Mouse (Mus musculus): ENCODE measurements around the gene Plod2. TPM values are rescaled to one million over a fixed set of nuclear protein-coding genes. Genes with fewer than 3 reads are reported as not detected.

Gene Plod2
- polyA plus RNA-seq, 1 experiment = 14.8 TPM

- H3K36me3 ChIP-seq (ENCODE audit: control insufficient read depth, insufficient read depth) = peaks cover 38% of the 10 kb centered on the region
- H3K27me3 ChIP-seq (ENCODE audit: control insufficient read depth, insufficient read depth, insufficient read length) = no peaks in the 10 kb centered on the region
- H3K79me2 ChIP-seq (ENCODE audit: control insufficient read depth, insufficient read depth) = no peaks in the 10 kb centered on the region
- H3K4me3 ChIP-seq (ENCODE audit: insufficient read depth, poor library complexity, severe bottlenecking) = no peak overlapping the region
- no peaks in the 10 kb centered on the region for H3K79me3 ChIP-seq (ENCODE audit: low read depth)
- no peak for TF ChIP-seq CEBPB (IDR thresholded peaks at IDR 0.05; ENCODE audit: low read depth)
- no peak for TF ChIP-seq CTCF (IDR thresholded peaks at IDR 0.05; ENCODE audit: control insufficient read depth, insufficient read depth, insufficient read length)
- no peak for TF ChIP-seq FOSL1 (IDR thresholded peaks at IDR 0.05; ENCODE audit: insufficient read depth, low read length, poor library complexity, severe bottlenecking)
- no peak for TF ChIP-seq MYOG (IDR thresholded peaks at IDR 0.05; ENCODE audit: control insufficient read depth, extremely low read depth, insufficient read length)
- TF ChIP-seq MAX (IDR thresholded peaks at IDR 0.05) = no peak
- TF ChIP-seq MYOD1 (IDR thresholded peaks at IDR 0.05; ENCODE audit: control insufficient read depth, insufficient read length, low read depth) = no peak
- no peak for TF ChIP-seq USF1 (IDR thresholded peaks at IDR 0.05; ENCODE audit: low read depth)
- no peak overlapping the region for H3ac ChIP-seq (ENCODE audit: control insufficient read depth, insufficient read length, low read depth)
Measured at GRCm38 (mm10) chr9:92583876-92584275, 41.9 kb downstream of the Plod2 start.

GRCm38 (mm10) chr9:92586025-92586424 is 44.0 kb downstream of the Plod2 start:
- Histone ChIP-seq H3K4me3 (ENCODE audit: insufficient read depth, poor library complexity, severe bottlenecking) (no peak overlapping the region), H3K79me3 (ENCODE audit: low read depth) (no peaks in the 10 kb centered on the region), H3ac (ENCODE audit: control insufficient read depth, insufficient read length, low read depth) (no peak overlapping the region), H3K36me3 (ENCODE audit: control insufficient read depth, insufficient read depth) (peaks cover 49% of the 10 kb centered on the region), H3K27me3 (ENCODE audit: control insufficient read depth, insufficient read depth, insufficient read length) (no peaks in the 10 kb centered on the region), H3K79me2 (ENCODE audit: control insufficient read depth, insufficient read depth) (no peaks in the 10 kb centered on the region)
- TF ChIP-seq MYOG (IDR thresholded peaks at IDR 0.05; ENCODE audit: control insufficient read depth, extremely low read depth, insufficient read length) = no peak
- TF ChIP-seq MYOD1 (IDR thresholded peaks at IDR 0.05; ENCODE audit: control insufficient read depth, insufficient read length, low read depth) = no peak
- TF ChIP-seq MAX (IDR thresholded peaks at IDR 0.05) = no peak
- TF ChIP-seq CEBPB (IDR thresholded peaks at IDR 0.05; ENCODE audit: low read depth) = no peak
- no peak for TF ChIP-seq CTCF (IDR thresholded peaks at IDR 0.05; ENCODE audit: control insufficient read depth, insufficient read depth, insufficient read length)
- no peak for TF ChIP-seq FOSL1 (IDR thresholded peaks at IDR 0.05; ENCODE audit: insufficient read depth, low read length, poor library complexity, severe bottlenecking)
- no peak for TF ChIP-seq USF1 (IDR thresholded peaks at IDR 0.05; ENCODE audit: low read depth)

- Histone ChIP-seq H3K4me3 (ENCODE audit: insufficient read depth, poor library complexity, severe bottlenecking) (no peak overlapping the region), H3ac (ENCODE audit: control insufficient read depth, insufficient read length, low read depth) (no peak overlapping the region), H3K79me3 (ENCODE audit: low read depth) (no peaks in the 10 kb centered on the region), H3K79me2 (ENCODE audit: control insufficient read depth, insufficient read depth) (no peaks in the 10 kb centered on the region), H3K27me3 (ENCODE audit: control insufficient read depth, insufficient read depth, insufficient read length) (no peaks in the 10 kb centered on the region), H3K36me3 (ENCODE audit: control insufficient read depth, insufficient read depth) (peaks cover 55% of the 10 kb centered on the region)
- TF ChIP-seq MYOG (IDR thresholded peaks at IDR 0.05; ENCODE audit: control insufficient read depth, extremely low read depth, insufficient read length) = no peak
- no peak for TF ChIP-seq CTCF (IDR thresholded peaks at IDR 0.05; ENCODE audit: control insufficient read depth, insufficient read depth, insufficient read length)
- no peak for TF ChIP-seq USF1 (IDR thresholded peaks at IDR 0.05; ENCODE audit: low read depth)
- no peak for TF ChIP-seq FOSL1 (IDR thresholded peaks at IDR 0.05; ENCODE audit: insufficient read depth, low read length, poor library complexity, severe bottlenecking)
- TF ChIP-seq MYOD1 (IDR thresholded peaks at IDR 0.05; ENCODE audit: control insufficient read depth, insufficient read length, low read depth) = no peak
- TF ChIP-seq MAX (IDR thresholded peaks at IDR 0.05) = no peak
- TF ChIP-seq CEBPB (IDR thresholded peaks at IDR 0.05; ENCODE audit: low read depth) = no peak
Measured at GRCm38 (mm10) chr9:92587391-92587790, 45.4 kb downstream of the Plod2 start.

- TF ChIP-seq MAX (IDR thresholded peaks at IDR 0.05) (no peak), CEBPB (IDR thresholded peaks at IDR 0.05; ENCODE audit: low read depth) (no peak), MYOD1 (IDR thresholded peaks at IDR 0.05; ENCODE audit: control insufficient read depth, insufficient read length, low read depth) (no peak), USF1 (IDR thresholded peaks at IDR 0.05; ENCODE audit: low read depth) (no peak), FOSL1 (IDR thresholded peaks at IDR 0.05; ENCODE audit: insufficient read depth, low read length, poor library complexity, severe bottlenecking) (no peak), MYOG (IDR thresholded peaks at IDR 0.05; ENCODE audit: control insufficient read depth, extremely low read depth, insufficient read length) (no peak)
- peaks cover 56% of the 10 kb centered on the region for H3K36me3 ChIP-seq (ENCODE audit: control insufficient read depth, insufficient read depth)
- H3K79me2 ChIP-seq (ENCODE audit: control insufficient read depth, insufficient read depth) = no peaks in the 10 kb centered on the region
Measured at GRCm38 (mm10) chr9:92588226-92588625, 46.2 kb downstream of the Plod2 start.

GRCm38 (mm10) chr9:92589021-92589420 is 47.0 kb downstream of the Plod2 start:
- no peak overlapping the region for H3ac ChIP-seq (ENCODE audit: control insufficient read depth, insufficient read length, low read depth)
- H3K36me3 ChIP-seq (ENCODE audit: control insufficient read depth, insufficient read depth) = peaks cover 64% of the 10 kb centered on the region
- TF ChIP-seq CEBPB (IDR thresholded peaks at IDR 0.05; ENCODE audit: low read depth) (no peak), MYOG (IDR thresholded peaks at IDR 0.05; ENCODE audit: control insufficient read depth, extremely low read depth, insufficient read length) (no peak), USF1 (IDR thresholded peaks at IDR 0.05; ENCODE audit: low read depth) (no peak), FOSL1 (IDR thresholded peaks at IDR 0.05; ENCODE audit: insufficient read depth, low read length, poor library complexity, severe bottlenecking) (no peak), MYOD1 (IDR thresholded peaks at IDR 0.05; ENCODE audit: control insufficient read depth, insufficient read length, low read depth) (no peak), CTCF (IDR thresholded peaks at IDR 0.05; ENCODE audit: control insufficient read depth, insufficient read depth, insufficient read length) (no peak), MAX (IDR thresholded peaks at IDR 0.05) (no peak)

More at GRCm38 (mm10) chr9:92588226-92588625, 46.2 kb downstream of the Plod2 start:
- Histone ChIP-seq H3K27me3 (ENCODE audit: control insufficient read depth, insufficient read depth, insufficient read length) (no peaks in the 10 kb centered on the region), H3K4me3 (ENCODE audit: insufficient read depth, poor library complexity, severe bottlenecking) (no peak overlapping the region), H3ac (ENCODE audit: control insufficient read depth, insufficient read length, low read depth) (no peak overlapping the region), H3K79me3 (ENCODE audit: low read depth) (no peaks in the 10 kb centered on the region)

GRCm38 (mm10) chr9:92591482-92591881 is 49.5 kb downstream of the Plod2 start:
- Histone ChIP-seq H3K4me3 (ENCODE audit: insufficient read depth, poor library complexity, severe bottlenecking) (no peak overlapping the region), H3K36me3 (ENCODE audit: control insufficient read depth, insufficient read depth) (peaks cover 63% of the 10 kb centered on the region), H3K79me2 (ENCODE audit: control insufficient read depth, insufficient read depth) (no peaks in the 10 kb centered on the region), H3K27me3 (ENCODE audit: control insufficient read depth, insufficient read depth, insufficient read length) (no peaks in the 10 kb centered on the region), H3K79me3 (ENCODE audit: low read depth) (no peaks in the 10 kb centered on the region), H3ac (ENCODE audit: control insufficient read depth, insufficient read length, low read depth) (no peak overlapping the region)
- TF ChIP-seq MYOD1 (IDR thresholded peaks at IDR 0.05; ENCODE audit: control insufficient read depth, insufficient read length, low read depth) (no peak), CTCF (IDR thresholded peaks at IDR 0.05; ENCODE audit: control insufficient read depth, insufficient read depth, insufficient read length) (no peak), MAX (IDR thresholded peaks at IDR 0.05) (no peak), FOSL1 (IDR thresholded peaks at IDR 0.05; ENCODE audit: insufficient read depth, low read length, poor library complexity, severe bottlenecking) (no peak), USF1 (IDR thresholded peaks at IDR 0.05; ENCODE audit: low read depth) (no peak), CEBPB (IDR thresholded peaks at IDR 0.05; ENCODE audit: low read depth) (no peak), MYOG (IDR thresholded peaks at IDR 0.05; ENCODE audit: control insufficient read depth, extremely low read depth, insufficient read length) (no peak)

More at GRCm38 (mm10) chr9:92589021-92589420, 47.0 kb downstream of the Plod2 start:
- Histone ChIP-seq H3K27me3 (ENCODE audit: control insufficient read depth, insufficient read depth, insufficient read length) (no peaks in the 10 kb centered on the region), H3K79me3 (ENCODE audit: low read depth) (no peaks in the 10 kb centered on the region), H3K79me2 (ENCODE audit: control insufficient read depth, insufficient read depth) (no peaks in the 10 kb centered on the region), H3K4me3 (ENCODE audit: insufficient read depth, poor library complexity, severe bottlenecking) (no peak overlapping the region)

Data from C2C12 (cell line).